Mouse (Mus musculus): ENCODE measurements at regions not wholly inside any gene's neighbourhood (a gene's known extent, or its start where the extent isn't known, plus 50 kb on each side); places are given as distances from the start of the nearest gene placed in this dataset.

DNA sequence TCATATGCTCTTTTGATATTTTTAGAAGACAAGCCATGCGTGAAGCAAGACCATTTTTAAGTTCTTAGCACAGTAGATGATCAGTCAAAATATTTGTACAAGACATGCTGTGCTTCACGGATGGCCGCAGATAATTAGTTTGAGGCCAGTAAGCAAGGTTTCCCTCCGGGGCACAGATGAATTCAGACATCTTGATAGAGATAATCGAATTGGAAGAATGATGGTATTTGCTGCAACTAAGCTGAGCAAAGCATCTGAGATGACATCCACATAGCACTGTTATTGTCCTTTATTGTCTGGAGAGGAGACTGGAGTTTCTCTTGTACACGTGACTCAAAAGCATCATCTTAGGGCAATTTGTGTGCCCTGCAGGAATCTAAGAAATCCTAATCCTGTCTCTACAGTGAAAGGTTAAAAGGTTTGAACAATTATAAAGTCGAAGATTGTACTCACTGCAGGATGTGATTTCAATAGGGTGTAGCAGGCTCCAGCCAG lies 335.5 kb downstream of the Gja1 start:
- TF ChIP-seq CTCF (IDR thresholded peaks at IDR 0.05; ENCODE audit: extremely low read depth, insufficient read depth, low read length) = no peak
- TF ChIP-seq POLR2A (IDR thresholded peaks at IDR 0.05; ENCODE audit: extremely low read depth, insufficient read depth, low read length) = no peak
